Mouse (Mus musculus): ENCODE data around the gene Cox4i2. TPM values are rescaled to one million over a fixed set of nuclear protein-coding genes. Genes with fewer than 3 reads are reported as not detected.

Gene Cox4i2
- polyA plus RNA-seq, 1 experiment from 2014 or later, result 4.2 TPM

DNA sequence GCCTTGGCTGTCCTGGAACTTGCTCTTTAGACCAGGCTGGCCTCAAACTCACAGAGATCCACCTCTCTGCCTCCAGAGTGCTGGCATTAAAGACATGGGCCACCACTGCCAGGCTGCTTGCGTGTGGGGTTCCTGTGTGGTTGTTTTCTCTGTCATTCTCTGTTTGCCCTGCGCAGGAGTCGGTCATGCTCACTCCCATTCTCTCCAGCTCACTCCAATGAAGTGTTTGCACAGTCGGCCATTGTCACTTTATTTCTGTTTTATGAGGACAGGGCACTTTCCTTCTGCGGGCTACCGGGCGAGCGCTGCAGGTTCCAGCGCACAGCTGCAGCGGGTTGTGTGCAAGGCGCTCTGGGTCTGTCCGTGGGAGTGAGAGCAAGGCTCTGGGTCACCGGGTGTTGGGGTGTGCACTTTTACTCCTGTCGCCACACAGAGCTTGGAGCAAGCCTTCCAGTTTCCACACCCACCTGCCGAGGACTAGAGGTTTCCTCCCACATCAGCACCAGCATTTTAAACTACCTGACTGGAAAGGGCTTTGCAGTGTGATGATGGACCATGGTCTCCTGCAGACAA, 28.7 kb upstream of the Cox4i2 start:
- no peak for DNase-seq (ENCODE audit: low spot score)
- WGBS, result 71% methylated on average over 15 of the region's 15 CpGs
- peaks cover 56% of the 10 kb centered on the region for H3K4me1 ChIP-seq

GRCm38 (mm10) chr2:152726213-152726612, 27.8 kb upstream of the Cox4i2 start:
- H3K27ac ChIP-seq (replicated peaks), result no peak overlapping the region
- no peak for DNase-seq (ENCODE audit: low spot score)
- no peaks in the 10 kb centered on the region for H3K9me3 ChIP-seq (replicated peaks)
- 85% methylated on average over 6 of the region's 6 CpGs for WGBS
- H3K4me1 ChIP-seq, result peaks cover 62% of the 10 kb centered on the region
- H3K4me3 ChIP-seq, result no peak overlapping the region
- no peaks in the 10 kb centered on the region for H3K36me3 ChIP-seq
- peaks cover 31% of the 10 kb centered on the region for H3K27me3 ChIP-seq (ENCODE audit: low read depth, poor library complexity, severe bottlenecking)

More for the DNA sequence above, 28.7 kb upstream of the Cox4i2 start:
- peaks cover 31% of the 10 kb centered on the region for H3K27me3 ChIP-seq (ENCODE audit: low read depth, poor library complexity, severe bottlenecking)
- H3K27ac ChIP-seq (replicated peaks), result peak overlapping the region; percentile 87
- no peaks in the 10 kb centered on the region for H3K9me3 ChIP-seq (replicated peaks)
- no peak overlapping the region for H3K4me3 ChIP-seq
- H3K36me3 ChIP-seq, result no peaks in the 10 kb centered on the region

- H3K4me1 ChIP-seq, result peaks cover 64% of the 10 kb centered on the region
- H3K27ac ChIP-seq (replicated peaks), result peak overlapping the region; percentile 74
- WGBS, result 71% methylated on average over 6 of the region's 6 CpGs
- no peaks in the 10 kb centered on the region for H3K36me3 ChIP-seq
- H3K27me3 ChIP-seq (ENCODE audit: low read depth, poor library complexity, severe bottlenecking), result peaks cover 31% of the 10 kb centered on the region
- no peaks in the 10 kb centered on the region for H3K9me3 ChIP-seq (replicated peaks)
- peak; percentile 11 for DNase-seq (ENCODE audit: low spot score)
- no peak overlapping the region for H3K4me3 ChIP-seq
Measured at GRCm38 (mm10) chr2:152726751-152727335, 27.1 kb upstream of the Cox4i2 start.

DNA sequence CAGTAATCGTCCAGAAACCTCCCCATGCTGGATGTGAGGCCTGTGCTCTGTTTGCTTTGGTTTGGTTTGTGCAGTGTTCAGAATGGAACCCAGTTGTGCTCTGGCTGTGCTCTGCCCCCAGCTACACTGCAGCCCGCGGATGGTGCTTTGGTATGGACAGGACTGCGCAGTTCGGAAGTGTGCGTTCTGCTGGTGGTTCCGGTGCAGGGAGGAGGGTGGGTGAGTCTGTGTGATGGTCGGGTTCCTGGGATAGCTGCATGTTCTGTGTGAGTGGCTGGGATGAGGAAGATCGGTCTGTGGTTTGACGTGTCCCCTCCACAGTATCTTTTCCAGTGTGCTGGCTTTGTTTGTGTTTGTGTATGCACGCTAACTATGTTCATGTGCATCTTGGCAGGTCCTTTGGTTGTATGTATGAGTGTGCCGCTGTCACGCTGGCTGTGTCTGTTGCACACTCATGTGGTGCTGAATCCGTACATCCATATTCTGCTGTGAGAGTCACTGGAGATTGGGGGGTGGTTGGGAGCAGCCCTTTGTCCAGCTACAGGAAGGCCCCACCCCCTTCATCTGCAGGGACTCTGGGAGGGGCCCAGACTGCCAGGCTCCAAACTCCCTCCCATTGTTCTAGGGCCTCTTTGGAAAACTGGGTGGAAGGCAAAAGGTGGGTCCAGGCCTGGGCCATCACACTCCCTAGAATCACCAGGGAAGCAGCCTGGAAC, 26.0 kb upstream of the Cox4i2 start:
- Histone ChIP-seq H3K27me3 (ENCODE audit: low read depth, poor library complexity, severe bottlenecking) (peaks cover 25% of the 10 kb centered on the region), H3K27ac (replicated peaks) (peak overlapping the region; percentile 69), H3K4me3 (no peak overlapping the region), H3K36me3 (no peaks in the 10 kb centered on the region), H3K4me1 (peaks cover 70% of the 10 kb centered on the region), H3K9me3 (replicated peaks) (no peaks in the 10 kb centered on the region)
- 90% methylated on average over 14 of the region's 14 CpGs for WGBS
- no peak for DNase-seq (ENCODE audit: low spot score)

GRCm38 (mm10) chr2:152728594-152728993, 25.4 kb upstream of the Cox4i2 start:
- peak overlapping the region; percentile 69; the same call in 1 of the 2 replicates for H3K27ac ChIP-seq (replicated peaks)
- peaks cover 19% of the 10 kb centered on the region for H3K27me3 ChIP-seq (ENCODE audit: low read depth, poor library complexity, severe bottlenecking)
- H3K4me1 ChIP-seq, result peaks cover 72% of the 10 kb centered on the region
- H3K36me3 ChIP-seq, result no peaks in the 10 kb centered on the region
- no peak for DNase-seq (ENCODE audit: low spot score)
- no peak overlapping the region for H3K4me3 ChIP-seq
- no peaks in the 10 kb centered on the region for H3K9me3 ChIP-seq (replicated peaks)
- 84% methylated on average over 7 of the region's 7 CpGs for WGBS

GRCm38 (mm10) chr2:152729013-152729635, 24.8 kb upstream of the Cox4i2 start:
- H3K4me1 ChIP-seq, result peaks cover 72% of the 10 kb centered on the region
- H3K27ac ChIP-seq (replicated peaks), result peak overlapping the region; percentile 75
- H3K9me3 ChIP-seq (replicated peaks), result no peaks in the 10 kb centered on the region
- no peak overlapping the region for H3K4me3 ChIP-seq
- WGBS, result 62% methylated on average over 8 of the region's 8 CpGs
- DNase-seq (ENCODE audit: low spot score), result no peak
- H3K36me3 ChIP-seq, result no peaks in the 10 kb centered on the region
- peaks cover 15% of the 10 kb centered on the region for H3K27me3 ChIP-seq (ENCODE audit: low read depth, poor library complexity, severe bottlenecking)

DNA sequence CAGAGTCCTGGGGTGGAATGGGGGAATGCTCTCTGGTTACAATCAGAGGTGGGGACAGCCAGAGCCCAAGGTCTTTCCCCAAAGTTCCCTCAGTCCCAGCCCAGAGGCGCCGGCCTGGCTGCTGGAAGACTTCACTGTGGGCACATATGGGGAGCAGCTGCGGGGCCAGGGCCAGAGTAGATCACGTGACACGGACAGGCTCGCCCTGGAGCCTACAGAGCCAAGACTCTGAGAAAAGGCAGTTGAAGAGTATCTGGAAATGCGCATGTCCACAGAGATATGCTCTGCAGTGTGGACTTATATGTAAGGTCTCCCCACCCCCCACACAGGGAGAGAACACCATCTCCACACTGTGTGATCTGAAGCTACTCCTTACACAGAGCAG, 24.3 kb upstream of the Cox4i2 start:
- H3K27ac ChIP-seq (replicated peaks), result peak overlapping the region; percentile 75
- H3K4me1 ChIP-seq, result peaks cover 72% of the 10 kb centered on the region
- 67% methylated on average over 7 of the region's 7 CpGs for WGBS
- DNase-seq (ENCODE audit: low spot score), result peak; percentile 57
- no peak overlapping the region for H3K4me3 ChIP-seq
- H3K36me3 ChIP-seq, result no peaks in the 10 kb centered on the region
- H3K9me3 ChIP-seq (replicated peaks), result no peaks in the 10 kb centered on the region
- H3K27me3 ChIP-seq (ENCODE audit: low read depth, poor library complexity, severe bottlenecking), result peaks cover 12% of the 10 kb centered on the region

GRCm38 (mm10) chr2:152733201-152733600, 20.8 kb upstream of the Cox4i2 start:
- H3K4me1 ChIP-seq, result peaks cover 85% of the 10 kb centered on the region
- no peak overlapping the region for H3K4me3 ChIP-seq

GRCm38 (mm10) chr2:152734501-152734900, 19.5 kb upstream of the Cox4i2 start:
- Histone ChIP-seq H3K4me3 (peak overlapping the region; percentile 64), H3K9me3 (replicated peaks) (no peaks in the 10 kb centered on the region), H3K4me1 (peaks cover 90% of the 10 kb centered on the region), H3K27ac (replicated peaks) (peak overlapping the region; percentile 90), H3K27me3 (ENCODE audit: low read depth, poor library complexity, severe bottlenecking) (peaks cover 12% of the 10 kb centered on the region; the same call in 1 of the 2 replicates), H3K36me3 (0 out of 2 replicates have a peak, but pooled peaks cover 4% of the 10 kb centered on the region)
- 16% methylated on average over 10 of the region's 10 CpGs for WGBS
- no peak for DNase-seq (ENCODE audit: low spot score)

More at GRCm38 (mm10) chr2:152733201-152733600, 20.8 kb upstream of the Cox4i2 start:
- Histone ChIP-seq H3K27me3 (ENCODE audit: low read depth, poor library complexity, severe bottlenecking) (peaks cover 12% of the 10 kb centered on the region; the same call in 1 of the 2 replicates), H3K27ac (replicated peaks) (0 out of 2 replicates have a peak overlapping the region, but pooled peaks have one; percentile 23), H3K9me3 (replicated peaks) (no peaks in the 10 kb centered on the region), H3K36me3 (0 out of 2 replicates have a peak, but pooled peaks cover 4% of the 10 kb centered on the region)
- 88% methylated on average over 2 of the region's 2 CpGs for WGBS
- no peak for DNase-seq (ENCODE audit: low spot score)

- peak overlapping the region; percentile 64 for H3K4me3 ChIP-seq
- WGBS, result under 1% methylated on average over 28 of the region's 28 CpGs
- DNase-seq (ENCODE audit: low spot score), result peak; percentile 97
- H3K4me1 ChIP-seq, result peaks cover 90% of the 10 kb centered on the region
- peaks cover 12% of the 10 kb centered on the region; the same call in 1 of the 2 replicates for H3K27me3 ChIP-seq (ENCODE audit: low read depth, poor library complexity, severe bottlenecking)
- 0 out of 2 replicates have a peak, but pooled peaks cover 4% of the 10 kb centered on the region for H3K36me3 ChIP-seq
- peak overlapping the region; percentile 90 for H3K27ac ChIP-seq (replicated peaks)
- no peaks in the 10 kb centered on the region for H3K9me3 ChIP-seq (replicated peaks)
Measured at GRCm38 (mm10) chr2:152734984-152735383, 19.0 kb upstream of the Cox4i2 start.

DNA sequence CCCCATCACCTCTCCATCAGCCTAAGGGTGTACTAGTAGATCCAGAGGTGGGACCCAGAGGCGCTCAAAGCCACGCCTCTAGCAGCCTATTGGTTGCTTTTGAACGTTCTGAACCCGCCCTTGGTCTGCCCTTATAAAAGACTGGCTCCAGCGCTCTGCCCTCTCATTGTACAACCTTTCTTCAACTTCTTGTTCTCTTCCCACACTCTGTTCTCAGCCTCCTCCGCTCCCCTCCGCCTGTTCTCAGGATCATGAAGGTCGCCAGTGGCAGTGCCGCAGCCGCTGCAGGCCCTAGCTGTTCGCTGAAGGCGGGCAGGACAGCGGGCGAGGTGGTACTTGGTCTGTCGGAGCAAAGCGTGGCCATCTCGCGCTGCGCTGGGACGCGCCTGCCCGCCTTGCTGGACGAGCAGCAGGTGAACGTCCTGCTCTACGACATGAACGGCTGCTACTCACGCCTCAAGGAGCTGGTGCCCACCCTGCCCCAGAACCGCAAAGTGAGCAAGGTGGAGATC, 17.8 kb upstream of the Cox4i2 start, which contains the start of gene Id1:
Id1 (plus strand) TSS at position 162 of the 512 bp plus-strand sequence.
- Histone ChIP-seq H3K36me3 (0 out of 2 replicates have a peak, but pooled peaks cover 4% of the 10 kb centered on the region), H3K4me3 (peak within 1 kb of the TSS; percentile 64), H3K27me3 (ENCODE audit: low read depth, poor library complexity, severe bottlenecking) (peaks cover 12% of the 10 kb centered on the region; the same call in 1 of the 2 replicates), H3K4me1 (peaks cover 92% of the 10 kb centered on the region), H3K9me3 (replicated peaks) (no peaks in the 10 kb centered on the region), H3K27ac (replicated peaks) (peak within 1 kb of the TSS; percentile 90)
- under 1% methylated on average over 28 of the region's 28 CpGs for WGBS
- DNase-seq (ENCODE audit: low spot score), result peak; percentile 92

GRCm38 (mm10) chr2:152736748-152737147, 17.2 kb upstream of the Cox4i2 start:
- Histone ChIP-seq H3K27ac (replicated peaks) (peak overlapping the region; percentile 90), H3K36me3 (0 out of 2 replicates have a peak, but pooled peaks cover 4% of the 10 kb centered on the region), H3K9me3 (replicated peaks) (no peaks in the 10 kb centered on the region), H3K27me3 (ENCODE audit: low read depth, poor library complexity, severe bottlenecking) (peaks cover 12% of the 10 kb centered on the region; the same call in 1 of the 2 replicates), H3K4me1 (peaks cover 96% of the 10 kb centered on the region), H3K4me3 (peak overlapping the region; percentile 64)
- DNase-seq (ENCODE audit: low spot score), result peak; percentile 54
- 0% methylated on average over 22 of the region's 22 CpGs for WGBS
